Mouse (Mus musculus) CD4-positive, CD25-positive, alpha-beta regulatory T cell, adult 2 months (primary cell): ENCODE data around the gene Rasgrf2.
"Not testable (repeated sequence)": the region's sequence is repeated elsewhere in the genome, so short reads cannot be mapped to it uniquely, and the experiment has no call there.

Source experiments
- DNase-seq: peaks from one replicate; pipeline ENCODE4 v3.0.0-alpha.2; 2012; ENCODE audit warnings: low read depth, low spot score

Gene Rasgrf2

GRCm38 (mm10) chr13:92131384-92132150, at the start of gene Rasgrf2:
Gene Rasgrf2, minus strand, starts transcription at chr13:92131656.
- no peak for DNase-seq

- not testable (repeated sequence) for DNase-seq
These were observed 41.2 kb upstream of the Rasgrf2 start for GRCm38 (mm10) chr13:92172686-92173085.

GRCm38 (mm10) chr13:92150551-92150950, 19.1 kb upstream of the Rasgrf2 start:
- DNase-seq: no peak

- no peak for DNase-seq
These were observed 17.4 kb upstream of the Rasgrf2 start for GRCm38 (mm10) chr13:92148858-92149257.

GRCm38 (mm10) chr13:92134792-92135191, 3.3 kb upstream of the Rasgrf2 start:
- DNase-seq: no peak

GRCm38 (mm10) chr13:92132599-92132998, 1.1 kb upstream of the Rasgrf2 start:
- DNase-seq: no peak

GRCm38 (mm10) chr13:92130994-92131383, 467 bp downstream of the Rasgrf2 start:
- no peak for DNase-seq

- no peak for DNase-seq
These were observed 1.6 kb downstream of the Rasgrf2 start for GRCm38 (mm10) chr13:92129877-92130276.

- DNase-seq: no peak
These were observed 5.6 kb downstream of the Rasgrf2 start for GRCm38 (mm10) chr13:92125902-92126301.

GRCm38 (mm10) chr13:92119623-92120022, 11.8 kb downstream of the Rasgrf2 start:
- no peak for DNase-seq

GRCm38 (mm10) chr13:92114076-92114475, 17.4 kb downstream of the Rasgrf2 start:
- DNase-seq: no peak

- DNase-seq: no peak
These were observed 23.2 kb downstream of the Rasgrf2 start for GRCm38 (mm10) chr13:92108237-92108636.

GRCm38 (mm10) chr13:92104259-92104658, 27.2 kb downstream of the Rasgrf2 start:
- no peak for DNase-seq

GRCm38 (mm10) chr13:92098484-92098883, 33.0 kb downstream of the Rasgrf2 start:
- no peak for DNase-seq

- no peak for DNase-seq
These were observed 36.0 kb downstream of the Rasgrf2 start for GRCm38 (mm10) chr13:92095131-92096090.

GRCm38 (mm10) chr13:92093712-92094290, 37.7 kb downstream of the Rasgrf2 start:
- no peak for DNase-seq

- no peak for DNase-seq
These were observed 58.3 kb downstream of the Rasgrf2 start for GRCm38 (mm10) chr13:92073111-92073510.

- DNase-seq: no peak
These were observed 62.8 kb downstream of the Rasgrf2 start for GRCm38 (mm10) chr13:92068651-92069050.

GRCm38 (mm10) chr13:92067831-92068230, 63.6 kb downstream of the Rasgrf2 start:
- no peak for DNase-seq

GRCm38 (mm10) chr13:92053748-92054147, 77.7 kb downstream of the Rasgrf2 start:
- no peak for DNase-seq

GRCm38 (mm10) chr13:92053001-92053400, 78.5 kb downstream of the Rasgrf2 start:
- DNase-seq: no peak

- DNase-seq: no peak
These were observed 80.2 kb downstream of the Rasgrf2 start for GRCm38 (mm10) chr13:92051216-92051615.
